ENCODE assay signal across 19 mouse cellular contexts in genomic region chr13:21789925-21790324, GRCm38 (mm10). TPM values are rescaled to one million over a fixed set of nuclear protein-coding genes. Genes with fewer than 3 reads are reported as not detected.
DNase-seq lines count a peak whose midpoint lies in the region; ATAC-seq lines count a peak whose summit lies in the region.
"Had no signal": no experiment of that assay in that cellular context is flagged by ENCODE, and none has a peak within 500 bp of the region (broad histone marks: within the 10 kb centered on the region; RNA-seq: fewer than 3 reads in every experiment).

No protein-coding gene starts in this region.

- no peak for DNase-seq in kidney, postnatal 36 days
- peak; percentile 88 for DNase-seq in midbrain, embryonic 11.5 days (ENCODE audit: low spot score, missing footprints)
- peak; percentile 3 for DNase-seq in embryo, embryonic 11 days
- DNase-seq in testis, postnatal 10 days (ENCODE audit: low spot score): peak; percentile 12
- DNase-seq in cerebellum, postnatal 4 days (ENCODE audit: low spot score in 2 of 2): no peak
- DNase-seq: adrenal gland, adult 8-10 months; cerebellum, postnatal 14 days; heart, postnatal 36 days; kidney, adult 18-20 months; kidney, postnatal 25 days; right cerebral cortex, adult 18-20 months; thymus, adult 2 months had no signal

- H3K9me3 ChIP-seq in kidney, embryonic 14.5 days (ENCODE audit: control insufficient read depth, low read length): no peaks in the 10 kb centered on the region
- no peaks in the 10 kb centered on the region for H3K9me3 ChIP-seq in midbrain, embryonic 11.5 days (ENCODE audit: control insufficient read depth, low read length)
- no peaks in the 10 kb centered on the region for H3K9me3 ChIP-seq in midbrain, embryonic 13.5 days
- H3K9me3 ChIP-seq: heart, embryonic 12.5 days; hindbrain, embryonic 15.5 days had no signal

- H3K4me2 ChIP-seq in kidney, embryonic 14.5 days (replicated peaks; ENCODE audit: low read depth, low read length): no peak overlapping the region
- no peak overlapping the region for H3K4me2 ChIP-seq in midbrain, embryonic 11.5 days
- H3K4me2 ChIP-seq in midbrain, embryonic 13.5 days (replicated peaks): no peak overlapping the region

- H3K4me3 ChIP-seq in kidney, embryonic 14.5 days (ENCODE audit: low read length): no peak overlapping the region
- H3K4me3 ChIP-seq in midbrain, embryonic 11.5 days (ENCODE audit: low read depth, low read length): no peak overlapping the region
- H3K4me3 ChIP-seq in midbrain, embryonic 13.5 days (replicated peaks): no peak overlapping the region

- no peak overlapping the region for H3K9ac ChIP-seq in kidney, embryonic 14.5 days (ENCODE audit: low read depth, low read length)
- H3K9ac ChIP-seq in midbrain, embryonic 11.5 days (ENCODE audit: low read length): no peak overlapping the region
- no peak overlapping the region for H3K9ac ChIP-seq in midbrain, embryonic 13.5 days (replicated peaks)

- no peak for ATAC-seq in kidney, embryonic 14.5 days (ENCODE audit: low FRiP score, low TSS enrichment)
- ATAC-seq in midbrain, embryonic 11.5 days (ENCODE audit: low FRiP score): no peak
- ATAC-seq in midbrain, embryonic 13.5 days: no peak
- ATAC-seq: forebrain, embryonic 14.5 days; midbrain, embryonic 16.5 days had no signal

- 0 out of 2 replicates have a peak overlapping the region, but pooled peaks have one; percentile 17 for H3K27ac ChIP-seq in kidney, embryonic 14.5 days (ENCODE audit: low read depth, low read length)
- no peak overlapping the region for H3K27ac ChIP-seq in midbrain, embryonic 11.5 days (ENCODE audit: low read depth, low read length)
- H3K27ac ChIP-seq in midbrain, embryonic 13.5 days: no peak overlapping the region
- H3K27ac ChIP-seq: hindbrain, embryonic 15.5 days had no signal

- no peaks in the 10 kb centered on the region for H3K27me3 ChIP-seq in kidney, embryonic 14.5 days (ENCODE audit: control insufficient read depth, insufficient read depth, low read length)
- no peaks in the 10 kb centered on the region for H3K27me3 ChIP-seq in midbrain, embryonic 11.5 days (ENCODE audit: control insufficient read depth, insufficient read depth, low read length)
- H3K27me3 ChIP-seq in midbrain, embryonic 13.5 days: no peaks in the 10 kb centered on the region
- H3K27me3 ChIP-seq: heart, embryonic 12.5 days; hindbrain, embryonic 15.5 days had no signal

- H3K36me3 ChIP-seq in kidney, embryonic 14.5 days (ENCODE audit: control insufficient read depth, insufficient read depth, low read length): no peaks in the 10 kb centered on the region
- no peaks in the 10 kb centered on the region for H3K36me3 ChIP-seq in midbrain, embryonic 11.5 days (ENCODE audit: control insufficient read depth, insufficient read depth, low read length)
- no peaks in the 10 kb centered on the region for H3K36me3 ChIP-seq in midbrain, embryonic 13.5 days
- H3K36me3 ChIP-seq: heart, embryonic 12.5 days; hindbrain, embryonic 15.5 days had no signal

- WGBS in kidney, embryonic 14.5 days: 41% methylated on average over 6 of the region's 6 CpGs
- 61% methylated on average over 6 of the region's 6 CpGs for WGBS in midbrain, embryonic 11.5 days
- WGBS in midbrain, embryonic 13.5 days: 61% methylated on average over 6 of the region's 6 CpGs

- H3K4me1 ChIP-seq in kidney, embryonic 14.5 days (ENCODE audit: control insufficient read depth, insufficient read depth, low read length): peaks cover 16% of the 10 kb centered on the region; the same call in 1 of the 2 replicates
- H3K4me1 ChIP-seq in midbrain, embryonic 11.5 days (ENCODE audit: control insufficient read depth, insufficient read depth, low read length): peaks cover 20% of the 10 kb centered on the region
- H3K4me1 ChIP-seq in midbrain, embryonic 13.5 days (replicated peaks): peaks cover 24% of the 10 kb centered on the region

RNA-seq across cellular contexts. Expression of gene Hist1h2bp, which starts 2.7 kb away (rescaled TPM):
- polyA plus RNA-seq in kidney, embryonic 14.5 days (2014; fragmentation: Nextera tagmentation; extraction: Ambion mirVana): 1.9 and 4.3 TPM in 2 replicates
- 2.5 TPM in 2 replicates for polyA plus RNA-seq in midbrain, embryonic 11.5 days (2014; fragmentation: Nextera tagmentation; extraction: Ambion mirVana)
- polyA plus RNA-seq in midbrain, embryonic 13.5 days (2015; fragmentation: Nextera tagmentation; extraction: Ambion mirVana): 0.66 and 1.7 TPM in 2 replicates
- polyA plus RNA-seq: liver, adult 2 months had no signal

RNA-seq across cellular contexts. Expression of gene Hist1h2an, which starts 2.9 kb away (rescaled TPM):
- 11.0 and 12.2 TPM in 2 replicates for polyA plus RNA-seq in kidney, embryonic 14.5 days (2014; fragmentation: Nextera tagmentation; extraction: Ambion mirVana)
- polyA plus RNA-seq in midbrain, embryonic 11.5 days (2014; fragmentation: Nextera tagmentation; extraction: Ambion mirVana): 2.6 and 7.4 TPM in 2 replicates
- 8.5 TPM in 1 of 2 replicates, not detected in the other for polyA plus RNA-seq in midbrain, embryonic 13.5 days (2015; fragmentation: Nextera tagmentation; extraction: Ambion mirVana)
- polyA plus RNA-seq: liver, adult 2 months; midbrain, embryonic 16.5 days had no signal

RNA-seq across cellular contexts. Expression of gene Hist1h3i, which starts 6.8 kb away (rescaled TPM):
- polyA plus RNA-seq in kidney, embryonic 14.5 days (2014; fragmentation: Nextera tagmentation; extraction: Ambion mirVana): 212 and 289 TPM in 2 replicates
- polyA plus RNA-seq in midbrain, embryonic 11.5 days (2014; fragmentation: Nextera tagmentation; extraction: Ambion mirVana): 289 and 304 TPM in 2 replicates
- polyA plus RNA-seq in midbrain, embryonic 13.5 days (2015; fragmentation: Nextera tagmentation; extraction: Ambion mirVana): 79.2 and 91.2 TPM in 2 replicates

RNA-seq across cellular contexts. Expression of gene Hist1h1b, which starts 9.5 kb away (rescaled TPM):
- polyA plus RNA-seq in kidney, embryonic 14.5 days (2014; fragmentation: Nextera tagmentation; extraction: Ambion mirVana): 18.8 and 27.0 TPM in 2 replicates
- 20.0 and 24.8 TPM in 2 replicates for polyA plus RNA-seq in midbrain, embryonic 11.5 days (2014; fragmentation: Nextera tagmentation; extraction: Ambion mirVana)
- polyA plus RNA-seq in midbrain, embryonic 13.5 days (2015; fragmentation: Nextera tagmentation; extraction: Ambion mirVana): 11.8 and 15.6 TPM in 2 replicates
- polyA plus RNA-seq: liver, adult 2 months had no signal

RNA-seq across cellular contexts. Expression of gene Hist1h2bq, which starts 20.1 kb away (rescaled TPM):
- 25.4 and 40.2 TPM in 2 replicates for polyA plus RNA-seq in kidney, embryonic 14.5 days (2014; fragmentation: Nextera tagmentation; extraction: Ambion mirVana)
- polyA plus RNA-seq in midbrain, embryonic 11.5 days (2014; fragmentation: Nextera tagmentation; extraction: Ambion mirVana): 17.8 and 23.3 TPM in 2 replicates
- polyA plus RNA-seq in midbrain, embryonic 13.5 days (2015; fragmentation: Nextera tagmentation; extraction: Ambion mirVana): 11.1 and 13.1 TPM in 2 replicates

Comparison
In these comparisons a context has a peak if more than half of its experiments do, and no peak if none do; other contexts are left out.
1. DNase-seq: peak in midbrain, embryonic 11.5 days (single experiment), embryo, embryonic 11 days (single experiment) and testis, postnatal 10 days (single experiment); none in kidney, postnatal 36 days (0 of 2) and cerebellum, postnatal 4 days (0 of 2).